Mouse (Mus musculus) heart, postnatal 10 days (tissue): ENCODE measurements at regions not wholly inside any gene's neighbourhood (a gene's known extent, or its start where the extent isn't known, plus 50 kb on each side); places are given as distances from the start of the nearest gene placed in this dataset.
A peak's percentile ranks its signal among the peaks of the same experiment; 100 is the strongest.

ENCODE experiments used
- DNase-seq, 2 experiments: peaks; one replicate each; pipeline ENCODE4 v3.0.0; 2021
- intact Hi-C: fragments of 180-260 bp; cut with DNase I; formaldehyde crosslinking; loops from one replicate; pipeline ENCODE4 v1.15.1; 2025

- intact Hi-C loops = no loop called here
Measured at GRCm38 (mm10) chr5:72245382-72245781, 77.4 kb upstream of the Commd8 start.

GRCm38 (mm10) chr5:72244134-72244533 is 76.1 kb upstream of the Commd8 start:
- intact Hi-C loops = no loop called here
- DNase-seq = peak; percentile 68 to 72

More at GRCm38 (mm10) chr5:72245382-72245781, 77.4 kb upstream of the Commd8 start:
- no peak for DNase-seq

GRCm38 (mm10) chr5:72242981-72243380 is 75.0 kb upstream of the Commd8 start:
- intact Hi-C loops = no loop called here
- DNase-seq = no peak

- DNase-seq = no peak
- intact Hi-C loops = no loop called here
Measured at GRCm38 (mm10) chr5:72241451-72241850, 73.5 kb upstream of the Commd8 start.

- DNase-seq = no peak
- intact Hi-C loops = no loop called here
Measured at GRCm38 (mm10) chr5:72240271-72240670, 72.3 kb upstream of the Commd8 start.

GRCm38 (mm10) chr5:72227002-72227401 is 59.0 kb upstream of the Commd8 start:
- no peak for DNase-seq

GRCm38 (mm10) chr5:72225576-72226298 is 57.7 kb upstream of the Commd8 start:
- intact Hi-C loops = no loop called here
- no peak for DNase-seq

More at GRCm38 (mm10) chr5:72227002-72227401, 59.0 kb upstream of the Commd8 start:
- intact Hi-C loops = no loop called here

GRCm38 (mm10) chr5:72225056-72225455 is 57.1 kb upstream of the Commd8 start:
- intact Hi-C loops = no loop called here
- DNase-seq = no peak

GRCm38 (mm10) chr5:72224551-72224966 is 56.6 kb upstream of the Commd8 start:
- no peak for DNase-seq
- intact Hi-C loops = no loop called here

- intact Hi-C loops = no loop called here
- no peak for DNase-seq
Measured at GRCm38 (mm10) chr5:72222902-72223301, 54.9 kb upstream of the Commd8 start.

GRCm38 (mm10) chr5:72219697-72220096 is 51.7 kb upstream of the Commd8 start:
- peak; percentile 17 to 38 for DNase-seq

GRCm38 (mm10) chr5:72219248-72219647 is 51.3 kb upstream of the Commd8 start:
- no peak for DNase-seq
- intact Hi-C loops = no loop called here

More at GRCm38 (mm10) chr5:72219697-72220096, 51.7 kb upstream of the Commd8 start:
- intact Hi-C loops = loop anchor here (2.0 kb wide), 1 partner anchor 15 kb away; no protein-coding TSS in a partner anchor
